1 mouse cellular context compared by ENCODE assay signal in genomic region chr5:112296404-112297181, GRCm38 (mm10).
A peak's percentile ranks its signal among the peaks of the same experiment; 100 is the strongest.
TF ChIP-seq lines count a peak whose summit lies in the region.

No protein-coding gene starts in this region.

TF ChIP-seq in MEL, 35 proteins besides CTCF, POLR2A, EP300 and RAD21 (continued from another document):
- TF ChIP-seq ZC3H11A (IDR thresholded peaks at IDR 0.05; ENCODE audit: low read depth, low read length) (no peak), POLR2AphosphoS5 (IDR thresholded peaks at IDR 0.05; ENCODE audit: borderline replicate concordance, low read depth, low read length) (no peak), MAZ (IDR thresholded peaks at IDR 0.05; ENCODE audit: low read depth, low read length) (peak; percentile 33; the same call in 1 of the 2 replicates), MAFK (IDR thresholded peaks at IDR 0.05; ENCODE audit: borderline replicate concordance, low read depth, low read length) (no peak), MXI1 (IDR thresholded peaks at IDR 0.05; ENCODE audit: low read depth, low read length) (peak; percentile 72), NRF1 (IDR thresholded peaks at IDR 0.05; ENCODE audit: insufficient read depth, low read depth, low read length, poor library complexity, severe bottlenecking) (no peak), SMC3 (IDR thresholded peaks at IDR 0.05; ENCODE audit: low read depth, low read length) (no peak), TAL1 (IDR thresholded peaks at IDR 0.05; ENCODE audit: low read length) (peak; percentile 65), MAX (IDR thresholded peaks at IDR 0.05; ENCODE audit: low read length) (peak; percentile 60; the same call in 1 of the 2 replicates), TBP (IDR thresholded peaks at IDR 0.05; ENCODE audit: low read depth, low read length) (no peak), KAT2A (conservative IDR thresholded peaks at IDR 0.05; ENCODE audit: low read depth, low read length) (no peak), TCF12 (IDR thresholded peaks at IDR 0.05; ENCODE audit: low read depth, low read length) (peak; percentile 66), SIN3A (IDR thresholded peaks at IDR 0.05; ENCODE audit: low read length) (peak; percentile 69; the same call in 1 of the 2 replicates), MYC (IDR thresholded peaks at IDR 0.05; ENCODE audit: low read depth, low read length) (peak; percentile 58), JUND (IDR thresholded peaks at IDR 0.05; ENCODE audit: low read depth, low read length) (no peak), ZNF384 (IDR thresholded peaks at IDR 0.05; ENCODE audit: low read depth, low read length) (no peak), ETS1 (IDR thresholded peaks at IDR 0.05; ENCODE audit: low read depth, low read length) (no peak)
